Mouse (Mus musculus) megakaryocyte progenitor cell, adult 5-6 weeks (primary cell): Measurements from ENCODE around the gene Sdc3. TPM values are rescaled to one million over a fixed set of nuclear protein-coding genes. Genes with fewer than 3 reads are reported as not detected.

Source experiments
- ATAC-seq: replicated peaks from 2 replicates; pipeline ENCODE4 v1.8.0; 2016; ENCODE audit warnings: mild to moderate bottlenecking, moderate TSS enrichment, inconsistent platforms; ENCODE audit not compliant: poor library complexity
- total RNA-seq, 2 experiments: library from RNA; stranded (forward) in 1 of 2; stranded (reverse) in 1 of 2; fragments of 157-497, 149-512 nt in 1 of 2; fragments of 200-1000 nt in 1 of 2; gene quantifications; 2 replicates each; pipeline versions ENCODE4 v1.2.3 to v1.2.4; 2015 to 2017

Sdc3 gene
- total RNA-seq (2015) = 0.69 and 2.0 TPM in 2 replicates
- total RNA-seq (2017) = 0.44 and 0.75 TPM in 2 replicates

DNA sequence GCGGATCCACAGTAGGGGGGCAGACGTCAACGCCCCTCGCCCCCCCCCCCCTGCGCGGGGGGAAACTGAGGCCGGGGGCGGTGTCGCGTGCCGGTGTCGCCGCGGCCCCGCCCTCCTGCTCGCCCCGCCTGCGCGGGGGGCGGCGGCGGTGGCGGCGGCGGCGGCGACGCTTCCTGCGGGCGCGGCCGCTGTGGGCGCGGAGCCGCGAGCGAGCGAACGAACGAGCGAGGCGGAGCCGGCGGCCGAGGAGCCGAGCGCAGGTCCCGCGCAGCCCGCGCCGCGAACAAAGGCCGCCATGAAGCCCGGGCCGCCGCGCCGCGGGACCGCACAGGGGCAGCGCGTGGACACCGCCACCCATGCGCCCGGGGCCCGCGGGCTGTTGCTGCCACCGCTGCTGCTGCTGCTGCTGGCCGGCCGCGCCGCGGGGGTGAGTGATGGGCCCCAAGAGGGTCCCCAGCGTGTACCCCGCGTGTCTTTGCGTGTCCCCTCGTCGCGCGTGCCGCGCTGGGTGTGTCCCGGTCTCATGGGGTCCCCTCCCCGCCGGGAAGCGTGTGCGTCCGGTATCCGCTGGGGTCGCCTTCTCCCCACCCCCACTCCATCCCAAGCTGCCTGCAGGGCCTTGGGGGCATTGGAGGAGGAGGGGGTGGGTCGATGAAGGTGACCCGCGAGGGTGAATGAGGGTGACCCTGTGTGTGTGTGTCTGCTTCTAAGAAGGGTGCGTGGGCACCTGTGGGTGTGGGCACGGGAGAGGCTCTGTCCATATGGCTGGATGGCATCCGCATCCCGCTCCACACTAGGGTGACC is at the start of gene Sdc3:
TSS of gene Sdc3 (plus strand) at position 162 of the 804 bp plus-strand sequence.
- no peak for ATAC-seq

DNA sequence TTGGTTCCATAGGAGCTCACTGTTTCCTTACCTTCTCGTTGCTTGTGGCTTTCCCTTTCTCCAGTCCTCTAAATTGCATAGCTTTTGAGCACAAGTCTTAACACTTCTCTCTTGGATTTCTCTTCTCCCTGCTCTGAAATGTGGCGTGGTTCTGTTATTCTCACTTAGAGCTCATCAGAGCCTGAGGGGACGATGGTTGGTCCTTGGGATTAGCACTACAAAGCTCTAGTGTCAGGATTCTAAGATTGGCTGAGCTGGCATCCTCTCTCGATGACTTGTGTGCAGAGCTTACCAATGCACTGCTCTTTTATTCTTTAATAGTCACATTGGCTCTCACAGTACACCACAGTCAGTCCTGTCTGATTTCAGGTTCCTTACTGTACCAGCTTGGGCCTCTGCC is 48.3 kb upstream of the Sdc3 start:
- no peak for ATAC-seq

DNA sequence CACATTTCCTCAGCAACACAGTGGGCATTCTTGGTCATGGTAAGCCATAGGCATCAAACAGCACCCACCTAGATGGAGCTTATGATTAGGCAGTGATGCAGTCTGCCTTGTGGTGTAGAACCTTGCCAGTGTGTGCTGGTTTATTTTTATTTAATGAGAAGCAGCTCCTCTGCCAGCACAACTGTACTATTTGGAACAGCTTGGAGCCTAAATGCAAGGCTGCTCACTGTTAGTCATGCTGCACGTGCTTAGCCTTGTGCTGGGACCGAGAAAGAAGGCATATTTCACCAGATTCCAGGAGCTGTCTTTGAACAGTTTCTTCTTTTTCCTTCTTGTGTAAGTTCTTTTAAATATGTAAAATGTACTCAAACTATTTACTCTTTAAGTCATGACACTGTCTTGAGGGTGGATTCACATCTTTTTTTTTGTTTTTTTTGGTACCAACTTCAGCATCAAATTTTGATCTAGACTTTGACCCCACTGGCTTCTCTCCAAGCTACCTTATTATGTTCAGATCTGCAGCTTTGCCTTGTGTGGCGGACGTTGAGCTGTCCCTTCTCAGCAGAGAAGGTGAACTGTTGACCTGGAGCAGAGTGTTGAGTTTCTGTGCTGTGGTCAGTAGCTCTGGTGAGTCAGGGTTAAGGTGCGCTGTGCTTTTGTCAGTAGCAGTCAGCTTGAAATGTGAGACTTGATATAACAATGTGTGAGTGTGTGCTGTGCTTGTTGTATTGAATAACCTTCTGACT is 46.6 kb upstream of the Sdc3 start:
- ATAC-seq = no peak

DNA sequence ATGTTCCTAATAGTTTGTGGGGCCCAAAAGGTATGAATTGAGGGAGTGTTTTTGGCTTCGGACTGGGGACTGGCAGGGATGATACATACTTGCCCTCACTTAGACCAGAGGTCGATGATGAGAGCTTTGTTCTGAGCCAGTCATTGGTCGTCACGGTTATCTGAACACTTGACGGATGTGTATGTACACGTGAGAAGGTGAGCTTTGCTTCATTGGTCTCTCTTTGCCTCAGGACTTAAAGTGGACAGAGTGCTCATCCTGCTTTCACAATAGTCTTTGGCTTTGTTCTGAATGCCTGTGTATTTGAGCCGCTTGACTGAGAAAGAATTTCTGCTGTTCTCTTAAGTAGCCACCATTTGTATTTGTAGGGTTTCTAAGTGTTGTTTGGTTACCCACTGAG is 42.8 kb upstream of the Sdc3 start:
- no peak for ATAC-seq

DNA sequence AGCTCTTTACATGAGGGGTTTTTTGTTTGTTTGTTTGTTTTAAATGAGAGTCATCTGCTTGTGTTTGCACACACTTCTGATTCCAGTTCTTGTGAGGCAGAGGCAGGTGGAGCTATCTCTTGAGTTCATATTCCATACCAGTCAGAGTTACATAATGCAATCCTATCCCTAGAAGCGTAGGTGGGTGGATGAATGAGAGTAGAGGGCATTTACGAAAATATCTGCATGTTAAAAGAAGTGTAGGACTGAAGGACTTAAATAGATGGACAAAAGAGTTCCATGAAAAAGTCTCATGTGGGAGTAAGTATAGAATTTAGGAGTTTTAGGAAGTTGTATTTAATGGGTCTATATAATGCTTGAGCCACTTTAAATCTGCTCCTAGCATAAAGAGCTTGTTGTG is 40.4 kb upstream of the Sdc3 start:
- ATAC-seq = no peak

GRCm38 (mm10) chr4:130752591-130752990 is 39.7 kb upstream of the Sdc3 start:
- no peak for ATAC-seq

DNA sequence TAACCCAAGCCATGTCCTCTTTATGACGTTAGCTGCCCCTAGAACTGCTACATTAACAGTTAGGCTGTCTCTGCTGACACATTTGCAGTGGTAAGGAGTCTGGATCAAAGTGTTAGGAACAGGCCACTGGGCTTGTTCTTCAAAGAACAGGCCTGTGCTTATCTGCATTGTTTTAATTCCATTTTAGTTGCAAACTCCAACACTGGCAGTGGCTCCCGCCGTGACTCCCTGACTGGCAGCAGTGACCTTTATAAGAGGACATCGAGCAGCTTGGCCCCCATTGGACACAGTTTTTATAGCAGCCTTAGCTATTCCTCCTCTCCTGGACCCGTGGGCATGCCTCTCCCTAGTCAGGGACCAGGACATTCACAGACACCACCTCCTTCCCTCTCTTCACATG is 38.6 kb upstream of the Sdc3 start:
- no peak for ATAC-seq

DNA sequence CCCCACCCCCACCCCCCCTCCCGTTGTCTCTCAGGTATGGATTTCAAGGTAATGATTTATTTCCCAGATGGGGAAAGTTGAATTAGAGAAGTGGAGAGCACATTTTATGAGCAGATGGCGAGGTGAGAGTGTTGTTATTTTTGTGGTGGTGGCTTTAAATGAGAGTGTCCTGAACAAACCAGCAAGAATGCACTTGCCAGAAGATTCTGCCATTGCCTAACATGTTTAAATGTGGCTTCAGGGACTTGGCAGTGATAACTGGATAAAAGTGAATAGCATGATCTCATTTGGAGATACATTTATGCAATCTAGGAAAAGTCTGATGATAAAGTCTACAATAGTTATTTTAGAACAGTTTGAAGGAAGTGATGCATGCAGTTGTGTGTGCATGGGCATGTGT is 37.6 kb upstream of the Sdc3 start:
- no peak for ATAC-seq

DNA sequence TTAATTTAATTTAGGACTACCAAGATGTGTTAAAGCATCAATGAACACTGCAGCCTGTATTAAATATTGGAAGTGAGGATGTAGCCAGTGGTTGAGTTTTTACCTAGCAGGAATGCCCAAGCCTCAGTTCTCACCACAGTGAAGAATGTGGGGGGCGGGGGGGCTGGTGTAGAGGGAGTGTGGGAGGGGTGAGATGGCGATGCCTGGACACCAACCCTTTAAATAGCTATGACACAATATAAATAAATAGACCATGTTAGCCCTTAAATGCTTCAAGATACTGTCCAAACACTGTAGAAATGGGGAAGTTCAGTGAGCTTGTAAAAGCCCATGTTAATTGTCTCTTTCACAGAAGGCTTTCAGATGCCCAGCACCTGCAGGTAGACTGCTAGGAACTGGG is 32.5 kb upstream of the Sdc3 start:
- ATAC-seq = no peak

GRCm38 (mm10) chr4:130761809-130762208 is 30.5 kb upstream of the Sdc3 start:
- ATAC-seq = no peak

DNA sequence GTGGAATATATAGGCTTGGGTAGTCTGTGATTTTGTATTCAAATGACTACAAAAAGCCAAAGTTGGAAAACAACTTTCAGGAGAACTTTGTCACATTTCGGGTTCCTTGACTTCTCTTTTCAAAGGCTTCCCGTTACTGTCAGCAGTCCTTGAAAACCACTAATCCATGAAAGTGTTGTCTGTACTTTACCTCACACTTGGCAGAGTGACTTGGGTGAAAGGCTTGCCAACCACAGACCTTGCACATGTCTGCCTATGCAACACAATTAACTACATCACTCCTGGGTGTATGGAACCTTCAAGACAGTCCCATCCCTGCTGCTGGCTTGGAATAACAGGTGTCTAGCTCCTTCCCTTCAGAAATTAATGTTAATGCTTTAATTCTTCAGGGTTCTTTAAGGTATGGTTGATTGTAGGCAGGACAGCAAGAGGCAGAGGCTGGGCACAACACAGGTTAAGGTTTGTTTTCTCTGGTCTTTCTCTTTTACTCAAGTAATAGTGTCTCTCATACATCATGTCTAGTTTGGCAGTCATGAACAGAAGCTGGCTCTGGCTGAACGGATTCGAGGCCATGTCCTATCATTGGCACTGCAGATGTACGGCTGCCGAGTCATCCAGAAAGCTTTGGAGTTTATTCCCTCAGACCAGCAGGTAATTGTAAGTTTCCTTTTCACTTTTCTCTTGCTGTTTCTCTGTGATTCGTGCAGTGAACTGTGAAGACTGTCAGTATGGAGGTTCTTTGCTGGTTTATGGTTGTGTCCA is 26.8 kb upstream of the Sdc3 start:
- ATAC-seq = no peak

GRCm38 (mm10) chr4:130766387-130766786 is 25.9 kb upstream of the Sdc3 start:
- ATAC-seq = peak; percentile 50; the same call in 1 of the 2 replicates

DNA sequence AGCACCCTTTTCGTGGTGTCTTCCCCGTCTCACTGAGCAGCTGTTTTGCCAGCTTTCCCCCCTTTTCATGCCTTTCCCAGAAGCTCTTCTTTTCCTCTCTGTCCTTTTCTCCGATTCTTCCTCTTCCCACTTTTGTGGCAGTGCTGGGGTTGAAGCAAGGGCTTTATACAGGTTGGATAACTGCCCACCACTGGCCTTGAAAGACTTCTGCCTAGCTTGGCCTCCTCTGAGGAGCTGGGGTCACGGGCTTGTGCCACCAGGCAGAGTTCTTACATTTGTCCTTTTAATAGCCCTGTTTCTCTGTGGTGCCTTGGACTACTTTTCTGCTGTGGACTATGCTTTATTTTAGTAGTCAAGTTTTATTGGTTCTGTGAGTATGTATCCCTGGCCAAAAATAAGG is 25.4 kb upstream of the Sdc3 start:
- ATAC-seq = no peak

DNA sequence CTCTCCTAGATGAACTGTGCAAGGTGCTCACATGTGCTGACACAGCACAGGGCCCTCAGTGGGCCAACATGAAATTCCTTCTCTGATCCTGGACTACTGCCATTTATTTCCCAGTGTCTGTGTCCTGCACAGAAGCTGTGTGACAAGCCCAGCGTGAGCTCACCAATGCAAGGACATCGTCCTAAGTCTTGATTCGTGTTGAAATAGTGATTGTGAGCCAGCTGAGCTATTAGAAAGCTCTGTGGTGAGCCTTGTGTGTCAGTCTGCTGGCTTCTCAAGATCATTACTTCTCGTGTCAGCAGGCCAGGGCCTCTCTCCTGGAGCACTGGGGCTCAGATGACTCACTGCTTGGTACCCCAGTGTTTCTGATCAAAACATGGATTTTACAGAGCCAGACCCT is 18.4 kb upstream of the Sdc3 start:
- ATAC-seq = no peak

DNA sequence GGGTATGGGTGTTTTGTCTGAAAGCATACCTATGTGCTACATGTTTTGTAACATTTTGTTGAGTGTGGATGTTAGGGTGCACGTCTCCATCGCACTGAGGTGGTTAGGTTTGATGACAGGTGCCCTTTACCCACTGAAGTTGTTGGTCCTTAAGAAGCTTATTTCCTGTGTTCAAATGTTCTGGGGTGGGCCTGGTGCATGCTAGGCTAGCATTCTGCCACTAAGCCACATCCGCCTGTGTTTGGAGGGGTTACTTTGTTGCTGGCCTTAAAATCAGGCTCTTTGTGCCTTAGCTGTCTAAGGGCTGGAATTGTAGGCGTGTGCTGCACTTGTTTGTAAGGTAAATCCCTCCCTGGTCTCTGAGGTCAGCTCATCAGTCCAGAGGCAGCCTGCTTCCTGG is 17.5 kb upstream of the Sdc3 start:
- ATAC-seq = no peak

- ATAC-seq = no peak
Measured at GRCm38 (mm10) chr4:130777647-130778046, 14.7 kb upstream of the Sdc3 start.

GRCm38 (mm10) chr4:130779037-130779436 is 13.3 kb upstream of the Sdc3 start:
- no peak for ATAC-seq

GRCm38 (mm10) chr4:130782492-130782891 is 9.8 kb upstream of the Sdc3 start:
- peak; percentile 45 for ATAC-seq

DNA sequence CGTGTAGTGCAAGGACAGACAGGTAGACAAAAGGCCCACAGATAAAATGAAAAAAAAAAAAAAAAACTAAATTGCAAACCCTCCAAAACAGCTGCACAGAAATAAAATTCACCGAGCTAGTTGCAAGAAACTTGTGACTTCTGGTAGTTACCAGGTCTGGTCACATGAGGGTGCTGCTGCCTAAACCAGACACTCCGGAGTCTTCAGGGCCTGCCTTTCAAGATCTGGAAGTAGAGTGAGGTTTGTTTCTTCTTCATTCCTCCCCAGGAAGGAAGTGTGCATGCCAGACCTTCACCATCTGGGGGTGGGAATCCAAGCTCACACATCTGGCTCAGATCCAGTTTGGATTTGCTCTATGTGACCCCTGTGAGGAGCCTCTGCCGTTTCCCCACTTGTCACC is 7.6 kb upstream of the Sdc3 start:
- peak; percentile 68 for ATAC-seq

GRCm38 (mm10) chr4:130787530-130787929 is 4.8 kb upstream of the Sdc3 start:
- no peak for ATAC-seq

- peak; percentile 90 for ATAC-seq
Measured at GRCm38 (mm10) chr4:130790180-130790579, 2.2 kb upstream of the Sdc3 start.
